Mouse (Mus musculus) kidney, adult 2 months (tissue): ENCODE measurements around the gene Fam19a3. TPM values are rescaled to one million over a fixed set of nuclear protein-coding genes. Genes with fewer than 3 reads are reported as not detected.

Experiments used
- DNase-seq: peaks from one replicate; pipeline ENCODE4 v3.0.0; 2021
- H3K27ac ChIP-seq: fragments of 200-500 bp; 2 replicates; pipeline ENCODE4 v1.5.1; 2012; ENCODE audit warnings: low read depth, low read length, control low read depth, inconsistent platforms; ENCODE audit not compliant: insufficient read depth
- H3K27me3 ChIP-seq: fragments of 200-500 bp; replicated peaks from 2 replicates; pipeline ENCODE4 v1.6.1; 2012; ENCODE audit warnings: mild to moderate bottlenecking, moderate library complexity, low read length, inconsistent platforms; ENCODE audit not compliant: control insufficient read depth, insufficient read depth
- H3K36me3 ChIP-seq: fragments of 200-500 bp; 2 replicates; pipeline ENCODE4 v1.6.1; 2012; ENCODE audit warnings: mild to moderate bottlenecking, moderate library complexity, low read length, inconsistent platforms; ENCODE audit not compliant: control insufficient read depth, insufficient read depth
- H3K4me1 ChIP-seq: fragments of 200-500 bp; 2 replicates; pipeline ENCODE4 v1.6.1; 2011; ENCODE audit warnings: low read length; ENCODE audit not compliant: control insufficient read depth, insufficient read depth
- H3K4me3 ChIP-seq: fragments of 200-500 bp; 2 replicates; pipeline ENCODE4 v1.5.1; 2011; ENCODE audit warnings: mild to moderate bottlenecking, low read depth, low read length, control low read depth; ENCODE audit not compliant: insufficient read depth
- CTCF ChIP-seq: fragments of 200-500 bp; conservative IDR thresholded peaks from 2 replicates; pipeline ENCODE4 v1.5.1; 2011; ENCODE audit warnings: low read depth, mild to moderate bottlenecking, control low read depth, low read length, moderate library complexity, mixed read lengths; ENCODE audit not compliant: insufficient read depth, insufficient read length
- POLR2A ChIP-seq: fragments of 200-500 bp; IDR thresholded peaks from one replicate; pipeline ENCODE4 v1.6.1; 2011; ENCODE audit warnings: low read depth, low read length, control low read depth
- WGBS: fragments of 180-500 bp; shearing (Covaris S2); methylation state at CpG from one replicate; pipeline ENCODE4 v1.1.7; 2018; 5-methylcytosine and 5-hydroxymethylcytosine counted together
- polyA plus RNA-seq: library from polyadenylated mRNA; depleted of rRNA; stranded (reverse); fragments of >200 nt; gene quantifications from 2 replicates; pipeline ENCODE4 v1.2.3, GENCODE M21; 2012

Fam19a3 gene
- polyA plus RNA-seq, 1 experiment, result 0.45 TPM

GRCm38 (mm10) chr3:104800681-104801080 is 19.0 kb upstream of the Fam19a3 start:
- 92% methylated on average over 11 of the region's 11 CpGs for WGBS
- H3K36me3 ChIP-seq, result no peaks in the 10 kb centered on the region
- no peak overlapping the region for H3K27ac ChIP-seq
- TF ChIP-seq POLR2A (no peak), CTCF (no peak)
- no peak for DNase-seq
- H3K4me3 ChIP-seq, result no peak overlapping the region
- H3K27me3 ChIP-seq, result no peaks in the 10 kb centered on the region
- H3K4me1 ChIP-seq, result peaks cover 9% of the 10 kb centered on the region; the same call in 1 of the 2 replicates

DNA sequence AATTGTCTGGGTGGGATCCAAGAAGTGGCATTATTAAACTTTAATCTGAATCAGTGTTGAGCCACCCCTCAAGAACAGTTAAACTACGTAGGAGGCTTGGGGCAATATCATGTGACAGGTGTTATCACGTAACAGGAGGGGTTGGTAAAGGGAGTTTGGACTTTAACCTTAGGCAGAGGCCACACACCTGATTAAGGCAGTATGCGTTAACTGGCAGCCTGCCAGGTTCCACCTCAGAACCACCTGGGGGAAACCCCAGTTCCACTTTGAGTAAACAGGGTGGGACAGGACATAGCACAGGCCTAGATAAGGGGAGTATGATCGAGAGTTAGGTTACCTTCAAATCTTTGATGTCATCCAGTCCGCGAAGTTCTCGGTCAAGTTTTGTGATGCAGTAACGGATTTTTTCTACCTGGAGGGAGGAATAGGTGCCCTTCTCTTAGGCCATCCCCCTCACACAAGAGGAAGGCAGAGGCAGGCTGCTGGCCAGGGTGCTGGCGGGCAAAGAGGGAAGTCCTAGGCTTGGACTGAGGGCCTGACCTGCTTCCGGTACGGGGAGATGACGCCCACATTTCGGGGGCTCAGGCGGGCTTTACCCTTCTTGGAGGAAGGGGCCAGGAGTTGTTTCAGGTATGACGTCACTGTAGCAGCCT is 14.9 kb upstream of the Fam19a3 start:
- Histone ChIP-seq H3K36me3 (no peaks in the 10 kb centered on the region), H3K4me1 (peaks cover 19% of the 10 kb centered on the region; the same call in 1 of the 2 replicates), H3K27me3 (no peaks in the 10 kb centered on the region), H3K27ac (no peak overlapping the region), H3K4me3 (no peak overlapping the region)
- peak; percentile 80 for DNase-seq
- TF ChIP-seq CTCF (no peak), POLR2A (no peak)
- WGBS, result 66% methylated on average over 15 of the region's 15 CpGs

DNA sequence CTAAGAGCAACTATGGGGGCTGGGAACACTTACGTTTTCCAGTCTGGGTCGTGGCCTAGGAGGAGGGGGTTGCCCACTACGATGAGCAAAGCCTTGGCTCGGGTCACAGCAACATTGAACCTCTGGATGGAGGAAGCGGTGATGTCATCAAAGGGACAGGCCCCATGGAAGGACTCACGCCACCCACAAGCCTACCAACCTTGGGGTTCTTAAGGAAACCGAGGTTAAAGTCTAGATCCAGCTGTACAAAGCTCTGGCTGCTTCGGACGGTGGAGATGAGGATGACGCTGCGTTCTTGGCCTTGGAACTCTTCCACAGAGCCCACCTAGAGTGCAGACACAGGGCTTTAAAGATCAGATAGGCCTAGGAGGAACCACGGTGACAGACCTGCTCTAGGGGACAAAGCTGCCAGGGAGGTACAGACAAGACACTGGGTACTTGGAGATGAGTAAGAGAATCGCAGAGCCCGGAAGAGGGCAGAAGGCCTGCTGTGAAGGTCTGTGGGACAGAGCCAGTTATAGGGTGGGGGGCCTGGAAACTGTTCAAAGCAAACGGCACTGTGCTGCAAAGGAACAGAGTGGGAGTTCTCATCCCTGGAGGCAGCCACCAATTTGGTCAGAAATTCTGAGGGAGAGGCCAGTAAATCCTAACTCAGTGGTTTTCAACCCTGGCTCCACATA is 14.2 kb upstream of the Fam19a3 start:
- peak; percentile 26 for DNase-seq
- 51% methylated on average over 15 of the region's 15 CpGs for WGBS
- Histone ChIP-seq H3K4me3 (no peak overlapping the region), H3K27ac (peak overlapping the region; percentile 43; the same call in 1 of the 2 replicates), H3K36me3 (no peaks in the 10 kb centered on the region), H3K4me1 (peaks cover 22% of the 10 kb centered on the region; the same call in 1 of the 2 replicates), H3K27me3 (no peaks in the 10 kb centered on the region)
- TF ChIP-seq POLR2A (no peak), CTCF (no peak)

DNA sequence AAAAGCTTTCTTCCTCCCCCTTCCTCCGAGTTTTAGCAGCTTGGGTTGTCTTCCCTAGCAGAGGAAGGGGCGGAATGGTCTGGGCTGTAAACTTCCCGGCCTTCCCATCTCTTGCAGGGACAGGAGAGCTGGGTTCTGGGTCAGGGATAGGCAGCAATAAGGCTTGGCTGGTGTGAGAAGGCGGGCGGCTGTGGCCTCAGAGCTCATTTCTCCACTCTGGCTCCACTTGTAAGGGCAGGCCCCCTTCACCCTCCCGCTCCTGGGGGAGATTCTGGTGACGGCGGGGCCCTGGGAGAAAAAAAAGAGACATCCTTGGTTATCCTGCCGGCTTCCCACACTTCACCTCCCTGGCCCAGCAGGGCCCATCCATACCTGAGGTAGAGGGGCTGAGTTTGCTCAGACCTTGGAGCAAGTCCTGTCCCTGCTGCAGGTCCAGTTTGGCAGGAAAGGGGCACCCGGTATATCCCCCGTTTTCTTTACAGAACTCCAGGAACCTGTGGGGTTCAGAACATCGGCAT is 13.4 kb upstream of the Fam19a3 start:
- Histone ChIP-seq H3K27me3 (no peaks in the 10 kb centered on the region), H3K27ac (0 out of 2 replicates have a peak overlapping the region, but pooled peaks have one; percentile 7), H3K36me3 (no peaks in the 10 kb centered on the region), H3K4me1 (peaks cover 29% of the 10 kb centered on the region; the same call in 1 of the 2 replicates), H3K4me3 (no peak overlapping the region)
- 55% methylated on average over 12 of the region's 12 CpGs for WGBS
- no peak for DNase-seq
- no peak for TF ChIP-seq CTCF

DNA sequence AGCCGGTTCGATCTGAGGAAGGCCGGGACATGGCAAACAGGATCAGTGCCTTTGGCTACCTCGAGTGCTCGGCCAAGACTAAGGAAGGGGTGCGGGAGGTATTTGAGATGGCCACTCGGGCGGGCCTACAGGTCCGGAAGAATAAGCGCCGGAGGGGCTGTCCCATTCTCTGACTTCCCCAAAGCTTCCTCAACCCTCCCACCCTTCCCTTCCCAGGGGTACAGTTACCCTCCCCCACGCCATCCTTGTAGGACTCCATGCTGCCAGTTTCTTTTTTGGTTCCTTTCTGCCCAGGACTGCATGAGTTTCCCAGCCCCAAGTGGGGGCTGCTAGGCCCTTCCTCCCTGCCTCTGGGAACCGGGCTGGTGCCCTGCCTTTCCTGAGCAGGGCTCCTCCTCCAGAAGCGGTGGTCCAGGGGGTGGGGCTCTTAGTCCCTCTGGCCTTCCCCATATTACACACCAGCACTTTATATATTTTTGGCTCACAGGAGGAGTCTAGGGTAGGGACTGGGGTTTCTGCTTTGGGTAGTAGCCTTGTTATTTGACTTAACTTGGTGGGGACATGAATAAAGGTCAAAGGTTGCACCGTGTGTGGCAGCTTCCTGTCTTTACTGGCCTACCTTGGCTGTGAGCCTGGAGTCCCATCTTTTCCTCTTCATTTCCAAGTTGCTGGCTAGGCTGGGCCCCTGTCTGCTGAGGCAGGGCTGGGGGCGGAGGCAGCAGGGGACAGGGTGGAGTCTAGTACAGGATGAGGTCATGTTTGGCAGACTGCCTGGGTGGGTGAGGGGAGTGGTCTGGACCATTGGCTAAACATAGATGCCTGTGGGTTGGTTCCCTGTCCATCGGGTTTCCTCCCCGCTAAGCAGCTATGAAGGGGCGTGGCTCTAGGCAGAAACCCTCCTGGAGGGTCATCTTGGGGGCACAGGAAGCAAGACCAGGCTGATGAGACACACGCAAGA is 12.5 kb upstream of the Fam19a3 start:
- H3K27me3 ChIP-seq, result no peaks in the 10 kb centered on the region
- no peak for TF ChIP-seq CTCF
- TF ChIP-seq POLR2A, result no peak
- H3K4me3 ChIP-seq, result no peak overlapping the region
- H3K36me3 ChIP-seq, result no peaks in the 10 kb centered on the region
- peak overlapping the region; percentile 34 for H3K27ac ChIP-seq
- peaks cover 31% of the 10 kb centered on the region; the same call in 1 of the 2 replicates for H3K4me1 ChIP-seq
- 41% methylated on average over 20 of the region's 20 CpGs for WGBS
- DNase-seq, result peak; percentile 98

- WGBS, result 75% methylated on average over 15 of the region's 15 CpGs
- Histone ChIP-seq H3K27me3 (no peaks in the 10 kb centered on the region), H3K36me3 (no peaks in the 10 kb centered on the region), H3K4me1 (peaks cover 31% of the 10 kb centered on the region; the same call in 1 of the 2 replicates), H3K27ac (no peak overlapping the region), H3K4me3 (no peak overlapping the region)
- TF ChIP-seq POLR2A (no peak), CTCF (no peak)
- no peak for DNase-seq
These were observed 11.0 kb upstream of the Fam19a3 start for GRCm38 (mm10) chr3:104792360-104793270.
